Mouse (Mus musculus) liver, adult 2 months (tissue): ENCODE measurements around the gene Akirin1. TPM values are rescaled to one million over a fixed set of nuclear protein-coding genes. Genes with fewer than 3 reads are reported as not detected.

ENCODE experiments used
- DNase-seq: peaks from one replicate; pipeline ENCODE4 v3.0.0-alpha.2; 2011; ENCODE audit warnings: low read depth, low spot score; ENCODE audit errors: extremely low read depth
- H3K27ac ChIP-seq: fragments of 200-500 bp; replicated peaks from 2 replicates; pipeline ENCODE4 v1.5.1; 2012; ENCODE audit warnings: low read depth, mild to moderate bottlenecking, control low read depth, inconsistent platforms, low read length; ENCODE audit not compliant: insufficient read depth
- H3K27me3 ChIP-seq: fragments of 200-500 bp; 2 replicates; pipeline ENCODE4 v1.6.1; 2012; ENCODE audit warnings: mild to moderate bottlenecking, moderate library complexity, low read length, inconsistent platforms; ENCODE audit not compliant: control insufficient read depth, insufficient read depth
- H3K36me3 ChIP-seq: fragments of 200-500 bp; 2 replicates; pipeline ENCODE4 v1.6.1; 2012; ENCODE audit warnings: low read length, inconsistent platforms; ENCODE audit not compliant: control insufficient read depth, insufficient read depth
- H3K4me1 ChIP-seq: fragments of 200-500 bp; 2 replicates; pipeline ENCODE4 v1.6.1; 2011; ENCODE audit warnings: low read length; ENCODE audit not compliant: control insufficient read depth, insufficient read depth
- H3K4me3 ChIP-seq: fragments of 200-500 bp; 2 replicates; pipeline ENCODE4 v1.5.1; 2011; ENCODE audit warnings: low read depth, mild to moderate bottlenecking, control low read depth, low read length, moderate library complexity; ENCODE audit not compliant: insufficient read depth
- H3K79me2 ChIP-seq: fragments of 200-500 bp; 2 replicates; pipeline ENCODE4 v1.6.1; 2012; ENCODE audit warnings: inconsistent platforms, mild to moderate bottlenecking, low read length, moderate library complexity; ENCODE audit not compliant: control insufficient read depth, insufficient read depth
- H3K9ac ChIP-seq: fragments of 200-500 bp; 2 replicates; pipeline ENCODE4 v1.6.1; 2012; ENCODE audit warnings: low read depth, mild to moderate bottlenecking, control low read depth, inconsistent platforms, low read length
- CTCF ChIP-seq: fragments of 200-500 bp; IDR thresholded peaks from 2 replicates; pipeline ENCODE4 v1.5.1; 2011; ENCODE audit warnings: low read depth, low read length, control low read depth
- POLR2A ChIP-seq: fragments of 200-500 bp; IDR thresholded peaks from 2 replicates; pipeline ENCODE4 v1.6.1; 2011; ENCODE audit warnings: low read length, control low read depth; ENCODE audit not compliant: insufficient read depth; ENCODE audit errors: extremely low read depth
- WGBS: fragments of 180-500 bp; shearing (Covaris S2); methylation state at CpG from one replicate; pipeline ENCODE4 v1.1.7; 2018; 5-methylcytosine and 5-hydroxymethylcytosine counted together
- polyA plus RNA-seq: library from polyadenylated mRNA; depleted of rRNA; stranded (reverse); fragments of >200 nt; gene quantifications from 2 replicates; pipeline ENCODE4 v1.2.3, GENCODE M21; 2012; rRNA removed
- total RNA-seq: library from RNA; depleted of rRNA; stranded (reverse); fragments of >200 nt; gene quantifications from 2 replicates; pipeline ENCODE4 v1.2.3, GENCODE M21; 2014; rRNA removed

Akirin1 gene
- total RNA-seq (12.2 and 14.4 TPM in 2 replicates), polyA plus RNA-seq (13.0 TPM in 2 replicates)

DNA sequence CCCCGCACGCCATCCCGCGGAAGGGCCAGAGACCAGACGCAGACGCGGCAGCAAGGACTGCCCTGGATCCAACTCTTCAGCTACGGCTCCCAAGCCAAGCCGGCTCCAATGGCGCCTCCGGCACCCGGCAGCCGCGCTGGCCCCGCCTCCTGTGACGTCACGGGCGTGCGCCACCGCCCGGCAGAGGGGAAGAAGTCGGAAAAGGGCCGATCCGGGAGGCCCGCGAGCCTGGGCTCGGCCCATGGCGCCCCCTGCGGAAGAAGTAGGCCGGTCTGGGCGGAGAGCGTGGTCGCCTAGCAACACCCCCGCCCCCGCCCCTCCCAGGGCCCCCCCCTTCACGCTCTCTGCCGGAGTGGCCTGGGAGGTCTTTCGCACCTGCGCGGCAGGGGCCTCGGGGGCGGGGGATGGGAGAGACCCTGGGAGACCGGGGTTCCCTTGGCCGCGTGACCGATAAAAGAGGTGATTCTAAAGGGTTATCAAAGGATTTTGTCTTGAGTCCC is at the start of gene Akirin1:
TSS of gene Akirin1 (minus strand) at position 194 of the 500 bp plus-strand sequence.
- peaks cover 10% of the 10 kb centered on the region for H3K4me1 ChIP-seq
- peaks cover 29% of the 10 kb centered on the region; the same call in 1 of the 2 replicates for H3K79me2 ChIP-seq
- under 1% methylated on average over 46 of the region's 46 CpGs for WGBS
- H3K9ac ChIP-seq = peak within 1 kb of the TSS; percentile 89
- H3K27ac ChIP-seq = peak within 1 kb of the TSS; percentile 78
- H3K27me3 ChIP-seq = no peaks in the 10 kb centered on the region
- peak; percentile 75 for DNase-seq
- peak; percentile 81 for TF ChIP-seq POLR2A
- TF ChIP-seq CTCF = peak; percentile 18; the same call in 1 of the 2 replicates
- no peaks in the 10 kb centered on the region for H3K36me3 ChIP-seq
- H3K4me3 ChIP-seq = peak within 1 kb of the TSS; percentile 90

DNA sequence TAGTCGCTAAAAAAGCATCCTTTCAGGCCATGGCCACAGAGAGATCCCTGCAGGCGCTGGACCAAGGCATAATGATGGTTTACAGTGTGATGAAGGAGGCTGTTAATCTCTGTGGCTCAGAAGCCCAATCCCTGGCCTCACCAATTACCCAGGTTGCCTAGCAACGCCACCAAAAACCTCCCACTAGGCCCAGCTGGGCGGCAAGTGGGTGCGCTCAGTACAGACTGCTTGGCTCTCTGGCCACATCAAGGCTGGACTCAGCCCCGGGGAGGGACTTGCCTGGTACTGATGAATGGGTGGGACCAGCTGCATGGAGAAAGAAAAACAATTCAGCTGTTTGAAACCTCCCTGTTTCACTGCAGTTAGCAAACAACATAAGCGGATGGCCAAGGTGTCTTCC is 47.7 kb upstream of the Akirin1 start:
- Histone ChIP-seq H3K36me3 (no peaks in the 10 kb centered on the region), H3K4me1 (no peaks in the 10 kb centered on the region), H3K27ac (no peak overlapping the region), H3K9ac (no peak overlapping the region), H3K27me3 (no peaks in the 10 kb centered on the region), H3K79me2 (no peaks in the 10 kb centered on the region), H3K4me3 (no peak overlapping the region)
- DNase-seq = no peak
- TF ChIP-seq POLR2A = no peak
- no peak for TF ChIP-seq CTCF
- 83% methylated on average over 7 of the region's 7 CpGs for WGBS

DNA sequence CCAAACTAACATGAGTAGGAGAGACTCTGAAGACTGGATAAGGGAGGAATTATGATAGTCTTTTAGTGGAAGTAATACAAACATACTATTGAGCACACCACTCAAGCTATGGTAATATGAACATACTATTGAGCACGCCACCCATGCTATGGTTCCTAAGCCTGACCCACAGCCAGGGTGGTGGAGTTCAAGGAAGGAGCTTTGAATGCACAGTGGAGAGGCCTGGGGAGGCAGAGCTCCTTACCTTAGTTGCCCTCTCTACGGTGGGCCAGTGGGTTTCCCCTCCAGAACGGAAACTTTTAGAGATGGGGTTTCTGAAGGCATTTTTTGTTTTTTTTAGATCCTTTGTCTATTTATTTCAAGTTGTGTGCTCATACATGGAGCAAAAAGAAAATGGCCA is 47.3 kb upstream of the Akirin1 start:
- TF ChIP-seq CTCF (no peak), POLR2A (no peak)
- WGBS = 92% methylated on average over 3 of the region's 3 CpGs

DNA sequence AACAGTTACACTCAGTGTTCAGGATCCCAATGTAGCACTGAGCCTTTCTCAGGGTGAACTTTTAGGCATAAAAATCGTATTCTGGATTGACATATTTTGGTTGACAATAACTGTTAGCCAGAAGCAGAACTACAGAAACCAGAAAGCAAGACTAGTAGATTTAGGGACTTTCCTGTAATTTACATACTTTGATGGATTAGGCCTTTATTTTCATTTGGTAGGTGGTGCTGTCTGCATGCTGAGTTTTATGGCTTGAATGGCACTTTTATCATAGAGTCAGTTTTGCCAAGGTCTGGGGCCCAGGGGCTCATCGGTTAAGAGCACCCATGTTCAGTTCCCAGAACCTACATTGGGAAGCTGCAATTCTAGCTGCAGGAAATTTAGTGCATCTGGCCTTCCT is 44.9 kb upstream of the Akirin1 start:
- Histone ChIP-seq H3K27ac (no peak overlapping the region), H3K4me3 (no peak overlapping the region), H3K9ac (no peak overlapping the region), H3K36me3 (no peaks in the 10 kb centered on the region), H3K4me1 (no peaks in the 10 kb centered on the region), H3K27me3 (no peaks in the 10 kb centered on the region), H3K79me2 (no peaks in the 10 kb centered on the region)
- no peak for DNase-seq
- WGBS = 70% methylated on average over 2 of the region's 2 CpGs
- TF ChIP-seq CTCF = no peak
- no peak for TF ChIP-seq POLR2A

More for the DNA sequence above, 47.3 kb upstream of the Akirin1 start:
- H3K27ac ChIP-seq = no peak overlapping the region
- H3K4me3 ChIP-seq = no peak overlapping the region
- H3K4me1 ChIP-seq = no peaks in the 10 kb centered on the region
- H3K27me3 ChIP-seq = no peaks in the 10 kb centered on the region
- no peak for DNase-seq
- no peaks in the 10 kb centered on the region for H3K79me2 ChIP-seq
- no peak overlapping the region for H3K9ac ChIP-seq
- H3K36me3 ChIP-seq = no peaks in the 10 kb centered on the region

DNA sequence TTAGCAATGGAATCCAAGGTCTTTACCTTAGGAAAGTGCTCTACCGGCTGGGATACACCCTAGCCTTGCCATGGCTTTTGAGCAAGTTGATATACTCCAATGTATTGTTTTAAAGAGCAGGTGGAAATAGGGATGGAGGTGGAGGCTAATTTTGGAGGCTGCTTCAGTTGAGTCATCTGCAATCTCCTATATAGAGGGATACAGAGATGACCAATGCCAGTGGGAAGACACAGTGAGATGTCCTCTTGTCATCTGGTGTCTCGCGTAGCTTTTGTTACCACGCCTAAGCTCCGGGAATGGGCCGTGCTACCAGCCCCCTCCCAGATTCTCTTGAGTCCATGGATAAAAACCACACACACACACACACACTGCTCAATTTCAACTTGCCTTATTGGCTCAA is 43.0 kb upstream of the Akirin1 start:
- WGBS = 92% methylated on average over 6 of the region's 6 CpGs
- TF ChIP-seq CTCF (no peak), POLR2A (no peak)

DNA sequence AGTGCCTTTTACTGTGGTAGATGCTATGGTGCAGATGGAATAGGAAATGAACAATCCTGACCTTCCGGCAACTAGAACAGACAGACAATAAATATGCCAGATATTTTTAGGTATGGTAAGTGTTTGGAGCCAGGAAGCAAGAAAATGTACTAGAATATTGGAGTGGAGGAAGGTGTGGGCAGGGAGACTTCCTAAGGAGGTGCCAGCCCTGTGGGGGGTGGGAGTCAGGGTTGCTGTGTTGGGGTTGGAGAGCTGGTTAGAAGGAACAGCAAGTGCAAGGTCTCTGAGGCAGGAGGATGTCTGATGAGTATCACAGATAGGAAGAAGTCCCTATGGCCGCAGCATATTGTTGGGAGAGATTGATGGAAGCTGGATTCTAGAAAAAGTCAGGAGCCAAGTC is 42.5 kb upstream of the Akirin1 start:
- H3K79me2 ChIP-seq = no peaks in the 10 kb centered on the region
- DNase-seq = no peak

More for the DNA sequence above, 43.0 kb upstream of the Akirin1 start:
- no peak overlapping the region for H3K9ac ChIP-seq
- H3K27me3 ChIP-seq = no peaks in the 10 kb centered on the region
- H3K36me3 ChIP-seq = no peaks in the 10 kb centered on the region
- H3K4me1 ChIP-seq = no peaks in the 10 kb centered on the region
- H3K4me3 ChIP-seq = no peak overlapping the region
- no peak overlapping the region for H3K27ac ChIP-seq
- no peak for DNase-seq
- H3K79me2 ChIP-seq = no peaks in the 10 kb centered on the region

More for the DNA sequence above, 42.5 kb upstream of the Akirin1 start:
- TF ChIP-seq POLR2A (no peak), CTCF (no peak)
- no peak overlapping the region for H3K4me3 ChIP-seq
- H3K27ac ChIP-seq = no peak overlapping the region
- no peaks in the 10 kb centered on the region for H3K4me1 ChIP-seq
- no peaks in the 10 kb centered on the region for H3K27me3 ChIP-seq
- 77% methylated on average over 2 of the region's 2 CpGs for WGBS
- no peaks in the 10 kb centered on the region for H3K36me3 ChIP-seq
- no peak overlapping the region for H3K9ac ChIP-seq
